Mouse (Mus musculus) limb, embryonic 14.5 days (tissue): ENCODE results near the gene Gm49450. TPM values are rescaled to one million over a fixed set of nuclear protein-coding genes. Genes with fewer than 3 reads are reported as not detected.
"Not testable (repeated sequence)": the region's sequence is repeated elsewhere in the genome, so short reads cannot be mapped to it uniquely, and the experiment has no call there.

Experiments
- ATAC-seq: fragments of 200-750 bp; cut with Nextera tagmentation; 2 replicates; pipeline ENCODE4 v1.8.0; 2017; ENCODE audit warnings: low read depth, moderate number of reproducible peaks, moderate TSS enrichment; ENCODE audit not compliant: low FRiP score
- DNase-seq: peaks from one replicate; pipeline ENCODE4 v3.0.0-alpha.2; 2015; ENCODE audit warnings: low spot score
- H3K27ac ChIP-seq: fragments of 300-500 bp; sonication (generic); replicated peaks from 2 replicates; pipeline ENCODE4 v1.5.1; 2014; ENCODE audit warnings: low read depth, mild to moderate bottlenecking, low read length, moderate library complexity, mixed read lengths
- H3K27me3 ChIP-seq: fragments of 300-500 bp; sonication (generic); 2 replicates; pipeline ENCODE4 v1.6.1; 2014; ENCODE audit warnings: low read length, mixed read lengths; ENCODE audit not compliant: control insufficient read depth, insufficient read depth
- H3K36me3 ChIP-seq: fragments of 300-500 bp; sonication (generic); 2 replicates; pipeline ENCODE4 v1.6.1; 2014; ENCODE audit warnings: mild to moderate bottlenecking, low read length, moderate library complexity, mixed read lengths; ENCODE audit not compliant: control insufficient read depth, insufficient read depth
- H3K4me1 ChIP-seq: fragments of 300-500 bp; sonication (generic); 2 replicates; pipeline ENCODE4 v1.6.1; 2014; ENCODE audit warnings: antibody characterized with exemption, low read length, mixed read lengths; ENCODE audit not compliant: control insufficient read depth, insufficient read depth
- H3K4me2 ChIP-seq: fragments of 300-500 bp; sonication (generic); replicated peaks from 2 replicates; pipeline ENCODE4 v1.6.1; 2014; ENCODE audit warnings: low read depth, mild to moderate bottlenecking, low read length, moderate library complexity; ENCODE audit not compliant: severe bottlenecking
- H3K4me3 ChIP-seq: fragments of 300-500 bp; sonication (generic); replicated peaks from 2 replicates; pipeline ENCODE4 v1.5.1; 2014; ENCODE audit warnings: low read length
- H3K9ac ChIP-seq: fragments of 300-500 bp; sonication (generic); 2 replicates; pipeline ENCODE4 v1.6.1; 2014; ENCODE audit warnings: mild to moderate bottlenecking, low read depth, low read length, moderate library complexity; ENCODE audit not compliant: severe bottlenecking
- H3K9me3 ChIP-seq: fragments of 300-500 bp; sonication (generic); 2 replicates; pipeline ENCODE4 v1.6.1; 2016; ENCODE audit warnings: low read length; ENCODE audit not compliant: control insufficient read depth
- POLR2A ChIP-seq: fragments of 200-500 bp; IDR thresholded peaks from 2 replicates; pipeline ENCODE4 v1.8.0; 2012; ENCODE audit warnings: inconsistent platforms, mild to moderate bottlenecking, moderate library complexity, borderline replicate concordance; ENCODE audit not compliant: insufficient read depth, insufficient read length; ENCODE audit errors: extremely low read depth
- WGBS: fragments of 180-500 bp; shearing (Covaris S2); extraction: QIAGEN DNeasy Blood & Tissue Kit; methylation state at CpG from one replicate; pipeline ENCODE4 v1.1.7; 2014; 5-methylcytosine and 5-hydroxymethylcytosine counted together
- polyA plus RNA-seq, 2 experiments: library from polyadenylated mRNA; depleted of rRNA in 1 of 2; stranded (reverse) in 1 of 2; unstranded in 1 of 2; fragments of >200 nt; fragmentation: Nextera tagmentation in 1 of 2; extraction: Ambion mirVana in 1 of 2; gene quantifications; 2 replicates each; pipeline versions ENCODE4 v1.2.1 to v1.2.3; 2012 to 2014

Gene Gm49450
- polyA plus RNA-seq, 2 experiments = 159 TPM; not detected in 1

DNA sequence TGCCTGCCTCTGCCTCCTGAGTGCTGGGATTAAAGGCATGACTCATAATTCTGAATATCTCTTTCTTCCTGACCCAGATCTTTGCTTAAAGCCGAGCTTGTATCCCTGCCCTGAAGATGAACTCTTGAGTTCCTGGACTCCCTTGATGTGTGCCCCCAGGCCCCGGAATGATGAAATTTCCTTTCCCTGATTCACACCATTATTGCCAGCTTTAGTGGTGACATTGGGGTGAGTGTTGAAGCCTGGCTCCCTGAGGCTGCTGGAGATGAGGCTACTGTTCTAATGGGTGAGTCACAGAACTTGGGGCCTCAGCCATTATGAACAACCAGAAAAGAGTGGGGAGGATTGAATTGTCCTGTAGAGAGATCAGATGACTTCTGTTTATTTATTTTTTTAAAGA, 11.8 kb downstream of the Gm49450 start:
- no peak overlapping the region for H3K4me2 ChIP-seq
- no peaks in the 10 kb centered on the region for H3K4me1 ChIP-seq
- no peak for TF ChIP-seq POLR2A
- H3K27me3 ChIP-seq = no peaks in the 10 kb centered on the region
- no peak for DNase-seq
- no peak for ATAC-seq
- H3K4me3 ChIP-seq = no peak overlapping the region
- 79% methylated on average over 2 of the region's 2 CpGs for WGBS
- H3K9me3 ChIP-seq = no peaks in the 10 kb centered on the region
- H3K27ac ChIP-seq = no peak overlapping the region
- no peak overlapping the region for H3K9ac ChIP-seq
- no peaks in the 10 kb centered on the region for H3K36me3 ChIP-seq

DNA sequence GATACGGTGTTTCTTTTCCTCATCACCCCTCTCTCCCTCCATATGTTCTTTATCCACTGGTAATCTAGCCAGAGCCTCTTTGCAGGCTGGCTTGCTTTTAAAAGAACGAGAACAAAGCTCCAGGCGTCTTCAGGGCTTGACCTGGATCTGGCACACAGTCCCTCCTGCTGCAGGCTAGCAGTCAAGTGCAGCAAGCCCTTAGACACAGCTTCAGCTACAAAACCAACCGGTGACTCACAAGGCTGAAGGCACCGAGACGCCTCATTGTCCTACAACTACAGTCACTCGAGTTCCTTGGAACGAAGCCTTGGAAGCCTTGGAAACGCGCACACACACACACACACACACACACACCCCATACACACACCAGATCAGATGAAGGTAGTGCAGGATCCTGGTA, 12.5 kb downstream of the Gm49450 start:
- TF ChIP-seq POLR2A = no peak
- Histone ChIP-seq H3K4me1 (peaks cover 2% of the 10 kb centered on the region), H3K27ac (no peak overlapping the region), H3K36me3 (no peaks in the 10 kb centered on the region), H3K4me2 (no peak overlapping the region), H3K27me3 (no peaks in the 10 kb centered on the region), H3K9ac (no peak overlapping the region), H3K9me3 (no peaks in the 10 kb centered on the region), H3K4me3 (no peak overlapping the region)
- WGBS = 63% methylated on average over 10 of the region's 10 CpGs
- DNase-seq (no peak), ATAC-seq (no peak)

- no peaks in the 10 kb centered on the region for H3K9me3 ChIP-seq
- peak; percentile 91; the same call in 1 of the 2 replicates for TF ChIP-seq POLR2A
- H3K4me1 ChIP-seq = peaks cover 14% of the 10 kb centered on the region
- H3K27me3 ChIP-seq = no peaks in the 10 kb centered on the region
- under 1% methylated on average over 45 of the region's 58 CpGs for WGBS
- DNase-seq = peak; percentile 94
- ATAC-seq = peak; percentile 94
- peak within 1 kb of the TSS; percentile 97 for H3K4me2 ChIP-seq
- peak within 1 kb of the TSS; percentile 73 for H3K4me3 ChIP-seq
- H3K36me3 ChIP-seq = peaks cover 16% of the 10 kb centered on the region
- H3K9ac ChIP-seq = peak within 1 kb of the TSS; percentile 90
- peak within 1 kb of the TSS; percentile 98 for H3K27ac ChIP-seq
These were observed 19.0 kb downstream of the Gm49450 start, which contains the start of gene Tuba1b for GRCm38 (mm10) chr15:98934217-98934839. Gene Tuba1b (minus strand): TSS chr15:98934565.

- Histone ChIP-seq H3K4me1 (peaks cover 14% of the 10 kb centered on the region), H3K27ac (peak overlapping the region; percentile 98), H3K27me3 (no peaks in the 10 kb centered on the region), H3K9ac (peak overlapping the region; percentile 90), H3K9me3 (no peaks in the 10 kb centered on the region), H3K4me2 (peak overlapping the region; percentile 97), H3K36me3 (peaks cover 16% of the 10 kb centered on the region), H3K4me3 (peak overlapping the region; percentile 73)
- peak; percentile 96 for DNase-seq
- WGBS = under 1% methylated on average over 35 of the region's 35 CpGs
- no peak for TF ChIP-seq POLR2A
- ATAC-seq = peak; percentile 83
These were observed 19.5 kb downstream of the Gm49450 start for GRCm38 (mm10) chr15:98933833-98934216.

DNA sequence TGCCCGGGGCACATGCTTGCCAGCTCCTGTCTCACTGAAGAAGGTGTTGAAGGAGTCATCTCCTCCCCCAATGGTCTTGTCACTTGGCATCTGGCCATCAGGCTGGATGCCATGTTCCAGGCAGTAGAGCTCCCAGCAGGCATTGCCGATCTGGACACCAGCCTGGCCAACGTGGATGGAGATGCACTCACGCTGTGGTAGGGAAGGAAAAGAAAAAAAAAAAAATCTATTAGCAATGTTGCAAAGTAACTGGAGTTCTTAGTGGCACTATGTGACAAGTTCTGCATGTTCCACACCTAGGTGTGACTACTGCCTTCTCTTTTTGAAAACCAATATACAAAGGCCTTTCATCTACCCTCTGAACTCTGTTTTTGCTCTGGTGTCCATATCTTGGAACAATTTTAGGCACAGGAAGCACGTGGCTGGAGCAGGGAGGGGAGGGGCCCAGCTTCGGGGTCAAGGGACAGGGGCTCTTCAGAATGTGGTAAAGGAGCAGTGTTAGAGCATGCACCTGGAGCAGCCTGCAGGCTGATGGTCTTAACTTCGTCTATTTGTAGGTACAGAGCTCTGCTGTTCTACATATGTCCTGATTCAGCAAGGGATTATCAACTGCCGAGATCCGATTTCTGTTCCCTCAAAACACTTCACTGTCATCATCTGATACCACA, 20.2 kb downstream of the Gm49450 start:
- not testable (repeated sequence) for H3K9me3 ChIP-seq, ATAC-seq, DNase-seq, H3K27me3 ChIP-seq
- H3K4me3 ChIP-seq = peak overlapping the region; percentile 73
- H3K27ac ChIP-seq = peak overlapping the region; percentile 98
- H3K9ac ChIP-seq = peak overlapping the region; percentile 90
- peak overlapping the region; percentile 97 for H3K4me2 ChIP-seq
- H3K4me1 ChIP-seq = peaks cover 17% of the 10 kb centered on the region
- WGBS = 9% methylated on average over 8 of the region's 9 CpGs
- peaks cover 16% of the 10 kb centered on the region for H3K36me3 ChIP-seq
